ENCODE assay signal across 38 mouse cellular contexts in the genomic region with DNA sequence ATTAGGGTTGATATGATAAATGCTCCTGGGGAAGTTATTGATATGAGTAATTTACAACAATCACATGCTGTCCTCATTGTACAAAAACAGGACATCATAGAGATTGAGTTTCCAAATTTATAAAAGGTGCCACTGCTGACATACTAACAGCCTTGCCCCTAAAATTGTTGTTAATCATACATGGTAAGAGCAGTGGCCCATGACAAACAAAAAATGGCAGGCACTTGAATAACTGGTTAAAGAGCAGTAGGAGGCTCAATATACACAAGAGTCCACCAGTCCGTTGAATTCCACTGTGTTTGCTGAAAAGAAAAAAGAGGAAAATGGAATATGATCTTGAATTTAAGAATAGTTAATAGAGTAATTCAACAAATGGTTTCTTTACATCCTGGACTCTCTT. TPM values are rescaled to one million over a fixed set of nuclear protein-coding genes. Genes with fewer than 3 reads are reported as not detected.
"Had no signal": no experiment of that assay in that cellular context is flagged by ENCODE, and none has a peak within 500 bp of the region (broad histone marks: within the 10 kb centered on the region; RNA-seq: fewer than 3 reads in every experiment).

No protein-coding gene starts in this region.

- H3K27me3 ChIP-seq: heart, embryonic 12.5 days; heart, embryonic 13.5 days; heart, embryonic 15.5 days; hindbrain, embryonic 12.5 days; hindbrain, embryonic 13.5 days; hindbrain, embryonic 15.5 days; intestine, embryonic 15.5 days had no signal

- H3K9ac ChIP-seq: heart, embryonic 12.5 days; heart, embryonic 13.5 days; heart, embryonic 15.5 days; hindbrain, embryonic 12.5 days; hindbrain, embryonic 13.5 days; hindbrain, embryonic 14.5 days; hindbrain, embryonic 15.5 days; intestine, embryonic 15.5 days had no signal

- H3K27ac ChIP-seq: heart, adult 2 months; heart, embryonic 10.5 days; heart, embryonic 13.5 days; heart, embryonic 15.5 days; hindbrain, embryonic 10.5 days; hindbrain, embryonic 12.5 days; hindbrain, embryonic 13.5 days; hindbrain, embryonic 14.5 days; hindbrain, embryonic 15.5 days; hindbrain, postnatal 0 days; intestine, embryonic 15.5 days; kidney, postnatal 0 days; layer of hippocampus, adult 2 months; left cerebral cortex, adult 2 months had no signal

- H3K4me2 ChIP-seq: heart, embryonic 11.5 days; heart, embryonic 12.5 days; heart, embryonic 13.5 days; heart, embryonic 15.5 days; hindbrain, embryonic 12.5 days; hindbrain, embryonic 13.5 days; hindbrain, embryonic 14.5 days; hindbrain, embryonic 15.5 days; intestine, embryonic 15.5 days had no signal

- H3K4me1 ChIP-seq: heart, embryonic 10.5 days; heart, embryonic 12.5 days; heart, embryonic 13.5 days; heart, embryonic 15.5 days; hindbrain, embryonic 10.5 days; hindbrain, embryonic 12.5 days; hindbrain, embryonic 13.5 days; hindbrain, embryonic 15.5 days; intestine, embryonic 15.5 days had no signal

- H3K36me3 ChIP-seq: heart, embryonic 10.5 days; heart, embryonic 12.5 days; heart, embryonic 13.5 days; heart, embryonic 15.5 days; hindbrain, embryonic 10.5 days; hindbrain, embryonic 12.5 days; hindbrain, embryonic 13.5 days; hindbrain, embryonic 15.5 days; intestine, embryonic 15.5 days had no signal

- H3K9me3 ChIP-seq: heart, embryonic 10.5 days; heart, embryonic 12.5 days; heart, embryonic 13.5 days; heart, embryonic 15.5 days; hindbrain, embryonic 10.5 days; hindbrain, embryonic 12.5 days; hindbrain, embryonic 13.5 days; hindbrain, embryonic 15.5 days; intestine, embryonic 15.5 days had no signal

- DNase-seq: heart, adult 18-20 months; heart, adult 2 months; heart, postnatal 10 days; heart, postnatal 14 days; heart, postnatal 36 days; heart, postnatal 4 days; kidney, adult 18-20 months; kidney, postnatal 10 days; kidney, postnatal 25 days; kidney, postnatal 4 days; layer of hippocampus, adult 9-11 months; layer of hippocampus, postnatal 36 days had no signal

- ATAC-seq: hindbrain, embryonic 16.5 days; hindbrain, postnatal 0 days; inflammation-experienced regulatory T-cells, adult 6 months; intestine, embryonic 15.5 days; intestine, embryonic 16.5 days; intestine, postnatal 0 days had no signal

- H3K4me3 ChIP-seq: heart, adult 2 months; heart, embryonic 10.5 days; heart, embryonic 12.5 days; heart, embryonic 13.5 days; heart, embryonic 15.5 days; hindbrain, embryonic 10.5 days; hindbrain, embryonic 12.5 days; hindbrain, embryonic 13.5 days; hindbrain, embryonic 15.5 days; intestine, embryonic 15.5 days; layer of hippocampus, adult 2 months; left cerebral cortex, adult 2 months had no signal

RNA-seq across cellular contexts. Expression of gene Vmn1r17, which starts 4.0 kb away (rescaled TPM):
- polyA plus RNA-seq: heart, adult 2 months; heart, embryonic 10.5 days; heart, embryonic 11.5 days; heart, embryonic 12.5 days; heart, embryonic 13.5 days; heart, embryonic 14.5 days; heart, embryonic 15.5 days; heart, embryonic 16.5 days; heart, postnatal 0 days; hindbrain, embryonic 10.5 days; hindbrain, embryonic 11.5 days; hindbrain, embryonic 12.5 days; hindbrain, embryonic 13.5 days; hindbrain, embryonic 14.5 days; hindbrain, embryonic 15.5 days; hindbrain, embryonic 16.5 days; hindbrain, postnatal 0 days; inflammation-experienced regulatory T-cells, adult 6 months; intestine, embryonic 14.5 days; intestine, embryonic 15.5 days; intestine, embryonic 16.5 days; intestine, postnatal 0 days; kidney, embryonic 16.5 days; kidney, postnatal 0 days; large intestine, adult 2 months had no signal

RNA-seq across cellular contexts. Expression of gene Vmn1r18, which starts 28.1 kb away (rescaled TPM):
- polyA plus RNA-seq: heart, adult 2 months; heart, embryonic 10.5 days; heart, embryonic 11.5 days; heart, embryonic 12.5 days; heart, embryonic 13.5 days; heart, embryonic 14.5 days; heart, embryonic 15.5 days; heart, embryonic 16.5 days; heart, postnatal 0 days; hindbrain, embryonic 10.5 days; hindbrain, embryonic 11.5 days; hindbrain, embryonic 12.5 days; hindbrain, embryonic 13.5 days; hindbrain, embryonic 14.5 days; hindbrain, embryonic 15.5 days; hindbrain, embryonic 16.5 days; hindbrain, postnatal 0 days; inflammation-experienced regulatory T-cells, adult 6 months; intestine, embryonic 14.5 days; intestine, embryonic 15.5 days; intestine, embryonic 16.5 days; intestine, postnatal 0 days; kidney, embryonic 16.5 days; kidney, postnatal 0 days; large intestine, adult 2 months had no signal

RNA-seq across cellular contexts. Expression of gene Vmn1r19, which starts 36.1 kb away (rescaled TPM):
- polyA plus RNA-seq: heart, adult 2 months; heart, embryonic 10.5 days; heart, embryonic 11.5 days; heart, embryonic 12.5 days; heart, embryonic 13.5 days; heart, embryonic 14.5 days; heart, embryonic 15.5 days; heart, embryonic 16.5 days; heart, postnatal 0 days; hindbrain, embryonic 10.5 days; hindbrain, embryonic 11.5 days; hindbrain, embryonic 12.5 days; hindbrain, embryonic 13.5 days; hindbrain, embryonic 14.5 days; hindbrain, embryonic 15.5 days; hindbrain, embryonic 16.5 days; hindbrain, postnatal 0 days; inflammation-experienced regulatory T-cells, adult 6 months; intestine, embryonic 14.5 days; intestine, embryonic 15.5 days; intestine, embryonic 16.5 days; intestine, postnatal 0 days; kidney, embryonic 16.5 days; kidney, postnatal 0 days; large intestine, adult 2 months had no signal

RNA-seq across cellular contexts. Expression of gene Vmn1r16, which starts 38.2 kb away (rescaled TPM):
- polyA plus RNA-seq: heart, adult 2 months; heart, embryonic 10.5 days; heart, embryonic 11.5 days; heart, embryonic 12.5 days; heart, embryonic 13.5 days; heart, embryonic 14.5 days; heart, embryonic 15.5 days; heart, embryonic 16.5 days; heart, postnatal 0 days; hindbrain, embryonic 10.5 days; hindbrain, embryonic 11.5 days; hindbrain, embryonic 12.5 days; hindbrain, embryonic 13.5 days; hindbrain, embryonic 14.5 days; hindbrain, embryonic 15.5 days; hindbrain, embryonic 16.5 days; hindbrain, postnatal 0 days; inflammation-experienced regulatory T-cells, adult 6 months; intestine, embryonic 14.5 days; intestine, embryonic 15.5 days; intestine, embryonic 16.5 days; intestine, postnatal 0 days; kidney, embryonic 16.5 days; kidney, postnatal 0 days; large intestine, adult 2 months had no signal
